Mouse (Mus musculus) heart, postnatal 0 days (tissue): ENCODE results near the gene Prox1. TPM values are rescaled to one million over a fixed set of nuclear protein-coding genes. Genes with fewer than 3 reads are reported as not detected.
A peak's percentile ranks its signal among the peaks of the same experiment; 100 is the strongest.

Source experiments
- ATAC-seq: fragments of 200-750 bp; cut with Nextera tagmentation; 2 replicates; pipeline ENCODE4 v1.8.0; 2017; ENCODE audit warnings: low read depth, moderate number of reproducible peaks, moderate library complexity; ENCODE audit not compliant: insufficient read depth
- DNase-seq: peaks from one replicate; pipeline ENCODE4 v3.0.0-alpha.2; 2016; ENCODE audit warnings: low spot score
- H3K27ac ChIP-seq: fragments of 300-500 bp; sonication (generic); 2 replicates; pipeline ENCODE4 v1.5.1; 2014; ENCODE audit warnings: low read depth, mild to moderate bottlenecking
- H3K27me3 ChIP-seq: fragments of 300-500 bp; sonication (generic); 2 replicates; pipeline ENCODE4 v1.6.1; 2014; ENCODE audit warnings: low read length, mixed read lengths; ENCODE audit not compliant: control insufficient read depth, insufficient read depth
- H3K36me3 ChIP-seq: fragments of 300-500 bp; sonication (generic); replicated peaks from 2 replicates; pipeline ENCODE4 v1.6.1; 2014; ENCODE audit warnings: low read length, mixed read lengths; ENCODE audit not compliant: control insufficient read depth, insufficient read depth
- H3K4me1 ChIP-seq: fragments of 300-500 bp; sonication (generic); 2 replicates; pipeline ENCODE4 v1.6.1; 2014; ENCODE audit warnings: antibody characterized with exemption; ENCODE audit not compliant: control insufficient read depth, insufficient read depth
- H3K4me2 ChIP-seq: fragments of 300-500 bp; sonication (generic); 2 replicates; pipeline ENCODE4 v1.6.1; 2014; ENCODE audit warnings: low read depth, mild to moderate bottlenecking, low read length, moderate library complexity
- H3K4me3 ChIP-seq: fragments of 300-500 bp; sonication (generic); 2 replicates; pipeline ENCODE4 v1.5.1; 2014; ENCODE audit warnings: low read depth, low read length
- H3K9ac ChIP-seq: fragments of 300-500 bp; sonication (generic); replicated peaks from 2 replicates; pipeline ENCODE4 v1.6.1; 2014; ENCODE audit warnings: low read depth, low read length, mixed read lengths
- H3K9me3 ChIP-seq: fragments of 300-500 bp; sonication (generic); replicated peaks from 2 replicates; pipeline ENCODE4 v1.6.1; 2016; ENCODE audit warnings: low read length; ENCODE audit not compliant: control insufficient read depth
- CTCF ChIP-seq: IDR thresholded peaks from 2 replicates; pipeline ENCODE4 v1.5.1; 2016; ENCODE audit warnings: antibody characterized with exemption, control low read depth, low read depth
- EP300 ChIP-seq: IDR thresholded peaks from 2 replicates; pipeline ENCODE4 v1.6.1; 2016; ENCODE audit warnings: antibody characterized with exemption, low read depth
- WGBS: fragments of 180-500 bp; shearing (Covaris S2); extraction: QIAGEN DNeasy Blood & Tissue Kit; methylation state at CpG from one replicate; pipeline ENCODE4 v1.1.7; 2014; 5-methylcytosine and 5-hydroxymethylcytosine counted together
- polyA plus RNA-seq: library from polyadenylated mRNA; unstranded; fragments of >200 nt; fragmentation: Nextera tagmentation; extraction: Ambion mirVana; gene quantifications from 2 replicates; pipeline ENCODE4 v1.2.1, GENCODE M21; 2015
- total RNA-seq: library from RNA; depleted of rRNA; stranded (reverse); fragments of >200 nt; gene quantifications from 2 replicates; pipeline ENCODE4 v1.2.3, GENCODE M21; 2014; ENCODE audit warnings: low replicate concordance

Prox1 gene
- total and polyA plus RNA-seq, 2 experiments from 2014 or later = 17.3 to 23.1 TPM

DNA sequence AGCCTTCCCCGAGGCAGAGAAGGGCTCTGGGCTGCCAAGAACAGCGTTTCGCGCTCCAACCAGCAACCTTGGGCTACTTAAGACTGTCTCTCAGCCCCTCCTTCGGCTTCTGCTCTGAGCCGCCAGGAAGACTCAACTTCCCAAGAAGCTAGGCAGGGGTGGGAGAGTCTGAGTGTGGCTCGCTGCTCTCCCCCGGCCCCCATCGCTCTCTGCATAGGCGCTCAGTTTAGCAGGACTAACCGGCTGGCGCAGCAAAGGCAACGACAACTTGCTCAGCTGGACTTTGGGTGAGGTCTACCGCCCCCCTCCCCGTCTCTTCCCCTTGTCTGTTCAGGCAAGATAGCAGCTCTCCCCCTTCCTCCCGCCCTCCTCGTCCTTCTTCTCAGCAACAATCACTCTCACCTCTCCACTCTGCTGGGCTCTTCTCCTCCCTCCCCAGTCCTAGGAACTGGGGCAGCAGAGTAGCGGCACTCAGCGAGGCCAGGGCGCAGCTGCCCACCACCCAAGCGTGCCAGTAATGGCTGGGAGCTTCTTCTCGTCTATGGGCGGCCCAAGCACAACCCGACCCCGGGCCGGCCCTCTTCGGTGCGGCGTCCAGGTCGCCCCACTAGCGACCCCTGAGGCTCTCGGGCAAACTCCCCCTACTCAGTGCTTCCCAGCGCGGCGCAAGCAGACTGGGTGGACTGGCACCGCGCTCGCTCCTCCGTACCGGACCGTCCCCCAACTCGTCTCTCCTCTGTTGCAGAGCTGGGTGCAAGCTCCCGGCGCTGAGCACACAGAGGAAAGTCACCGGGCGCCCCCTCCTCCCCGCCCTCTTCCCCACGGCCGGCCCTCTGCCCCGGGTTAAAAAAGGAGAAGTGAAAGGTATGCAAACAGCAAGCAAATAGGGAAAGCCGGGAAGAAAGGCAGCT, 1.5 kb downstream of the Prox1 start:
- H3K4me3 ChIP-seq = peak overlapping the region; percentile 88
- 1% methylated on average over 51 of the region's 51 CpGs for WGBS
- DNase-seq (peak; percentile 60), ATAC-seq (peak; percentile 39)
- TF ChIP-seq CTCF = no peak
- TF ChIP-seq EP300 = no peak
- H3K9ac ChIP-seq = peak overlapping the region; percentile 92
- no peaks in the 10 kb centered on the region for H3K9me3 ChIP-seq
- H3K4me1 ChIP-seq = no peaks in the 10 kb centered on the region
- H3K27me3 ChIP-seq = 0 out of 2 replicates have a peak, but pooled peaks cover 3% of the 10 kb centered on the region
- H3K27ac ChIP-seq = peak overlapping the region; percentile 98
- H3K36me3 ChIP-seq = no peaks in the 10 kb centered on the region
- peak overlapping the region; percentile 93 for H3K4me2 ChIP-seq

DNA sequence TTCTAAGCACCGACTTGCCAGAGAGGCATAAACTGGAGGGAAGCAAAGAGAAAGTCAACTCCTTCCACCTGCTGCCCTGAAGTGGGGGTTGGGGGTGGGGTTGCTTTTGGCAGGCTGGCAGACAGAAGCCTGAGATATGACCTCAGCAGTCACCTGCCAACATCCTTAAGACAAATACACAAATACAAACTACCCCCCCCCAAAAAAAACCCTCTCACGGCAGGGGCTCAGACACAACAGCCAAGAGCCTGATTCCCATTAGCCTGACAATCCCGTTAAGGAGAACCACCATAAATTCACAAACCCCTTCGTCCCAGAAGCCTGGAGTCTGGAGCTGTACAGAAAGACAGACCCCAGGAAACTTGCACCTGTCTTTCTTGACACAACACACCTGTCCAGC, 2.4 kb downstream of the Prox1 start:
- 0 out of 2 replicates have a peak, but pooled peaks cover 3% of the 10 kb centered on the region for H3K27me3 ChIP-seq
- H3K4me2 ChIP-seq = peak overlapping the region; percentile 93
- 0 out of 2 replicates have a peak, but pooled peaks cover 2% of the 10 kb centered on the region for H3K4me1 ChIP-seq
- H3K27ac ChIP-seq = peak overlapping the region; percentile 98
- no peaks in the 10 kb centered on the region for H3K36me3 ChIP-seq
- WGBS = 4% methylated on average over 4 of the region's 4 CpGs
- no peaks in the 10 kb centered on the region for H3K9me3 ChIP-seq
- DNase-seq (no peak), ATAC-seq (no peak)
- TF ChIP-seq CTCF (no peak), EP300 (no peak)
- peak overlapping the region; percentile 88 for H3K4me3 ChIP-seq
- H3K9ac ChIP-seq = peak overlapping the region; percentile 92

DNA sequence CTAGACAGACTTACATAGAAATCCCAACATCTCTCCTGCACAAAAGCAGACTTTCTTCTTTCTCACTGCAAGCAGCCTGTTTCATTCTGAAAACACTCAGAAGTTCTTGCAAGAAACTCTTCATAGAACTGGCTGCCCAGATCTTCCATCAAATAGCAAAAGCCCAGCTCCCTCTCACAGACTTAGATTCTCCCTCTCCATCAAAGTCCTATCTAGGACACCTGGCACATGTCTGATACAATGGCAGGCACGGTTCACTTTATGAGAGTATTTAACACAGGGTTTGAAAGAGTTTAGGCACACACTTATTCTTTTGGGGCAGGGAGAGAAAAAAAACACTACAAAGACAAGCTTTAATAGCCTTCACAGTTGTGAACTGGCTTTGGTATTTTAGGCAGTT, 2.9 kb downstream of the Prox1 start:
- H3K4me3 ChIP-seq = peak overlapping the region; percentile 88
- peak overlapping the region; percentile 98 for H3K27ac ChIP-seq
- ATAC-seq (no peak), DNase-seq (no peak)
- WGBS = 7% methylated on average over 1 of the region's 1 CpGs
- 0 out of 2 replicates have a peak, but pooled peaks cover 6% of the 10 kb centered on the region for H3K4me1 ChIP-seq
- peak overlapping the region; percentile 93 for H3K4me2 ChIP-seq
- peak overlapping the region; percentile 92; the same call in 1 of the 2 replicates for H3K9ac ChIP-seq
- H3K27me3 ChIP-seq = 0 out of 2 replicates have a peak, but pooled peaks cover 3% of the 10 kb centered on the region
- H3K9me3 ChIP-seq = no peaks in the 10 kb centered on the region
- no peaks in the 10 kb centered on the region for H3K36me3 ChIP-seq
- TF ChIP-seq EP300 (no peak), CTCF (no peak)

DNA sequence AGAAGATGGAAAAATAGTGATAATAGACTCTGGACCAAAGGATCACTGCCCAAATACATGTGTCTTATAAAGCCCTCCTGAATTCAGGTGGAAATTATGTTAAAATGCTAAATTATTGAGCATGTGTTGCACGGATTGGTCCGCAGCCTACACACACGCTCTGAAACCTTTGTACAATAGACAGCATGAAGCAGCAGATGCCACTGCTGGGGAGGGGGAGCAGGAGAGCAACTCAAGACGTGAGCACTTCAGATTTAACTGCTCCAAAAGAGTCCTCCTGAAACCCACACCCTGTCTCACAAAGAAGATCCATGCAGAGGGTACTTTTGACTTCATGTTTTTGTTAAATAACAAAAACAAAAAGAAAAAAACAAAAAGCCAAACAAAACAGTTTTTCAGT, 5.0 kb downstream of the Prox1 start:
- no peak for ATAC-seq
- WGBS = 58% methylated on average over 4 of the region's 4 CpGs
- H3K4me1 ChIP-seq = 0 out of 2 replicates have a peak, but pooled peaks cover 6% of the 10 kb centered on the region

DNA sequence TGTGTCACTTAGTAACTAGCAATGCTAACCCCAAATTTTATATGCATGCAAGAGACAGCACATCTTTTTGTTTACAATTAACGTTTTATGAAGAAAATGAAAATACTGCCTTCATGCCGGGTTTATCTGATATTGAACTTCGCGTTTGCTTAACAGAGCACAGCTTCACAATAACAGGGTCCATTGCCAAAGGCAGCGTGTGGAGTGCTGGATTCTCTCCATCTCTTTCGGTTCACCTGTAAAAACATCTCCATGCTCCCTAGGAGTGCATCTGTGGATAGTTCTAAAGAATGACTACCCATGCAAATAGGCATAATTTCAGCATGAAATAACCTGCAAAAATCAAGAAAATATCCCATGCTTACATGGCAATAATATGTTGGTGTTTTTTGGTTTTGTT, 7.0 kb downstream of the Prox1 start:
- no peak for DNase-seq
- 0 out of 2 replicates have a peak, but pooled peaks cover 6% of the 10 kb centered on the region for H3K4me1 ChIP-seq
- 71% methylated on average over 6 of the region's 6 CpGs for WGBS
- H3K4me3 ChIP-seq = no peak overlapping the region
- H3K27ac ChIP-seq = no peak overlapping the region
- H3K9ac ChIP-seq = no peak overlapping the region
- TF ChIP-seq CTCF (no peak), EP300 (no peak)
- peaks cover 18% of the 10 kb centered on the region for H3K36me3 ChIP-seq
- H3K4me2 ChIP-seq = no peak overlapping the region
- H3K9me3 ChIP-seq = no peaks in the 10 kb centered on the region
- H3K27me3 ChIP-seq = no peaks in the 10 kb centered on the region
- no peak for ATAC-seq

More for the DNA sequence above, 5.0 kb downstream of the Prox1 start:
- no peaks in the 10 kb centered on the region for H3K9me3 ChIP-seq
- H3K4me3 ChIP-seq = no peak overlapping the region
- no peak for DNase-seq
- H3K9ac ChIP-seq = no peak overlapping the region
- peaks cover 11% of the 10 kb centered on the region for H3K36me3 ChIP-seq
- TF ChIP-seq EP300 (no peak), CTCF (no peak)
- H3K27ac ChIP-seq = no peak overlapping the region
- no peaks in the 10 kb centered on the region for H3K27me3 ChIP-seq
- no peak overlapping the region for H3K4me2 ChIP-seq
